Mouse (Mus musculus): ENCODE data around the gene Slc35g3. TPM values are rescaled to one million over a fixed set of nuclear protein-coding genes. Genes with fewer than 3 reads are reported as not detected.

The Slc35g3 gene
- polyA plus RNA-seq, 1 experiment from 2014 or later, result not detected

GRCm38 (mm10) chr11:69778258-69778982 is 16.7 kb upstream of the Slc35g3 start:
- ATAC-seq (replicated peaks; ENCODE audit: low FRiP score, low read depth) (no peak), DNase-seq (ENCODE audit: low spot score) (no peak)
- TF ChIP-seq CTCF (IDR thresholded peaks at IDR 0.05; ENCODE audit: low read depth), result no peak
- Histone ChIP-seq H3K27me3 (ENCODE audit: insufficient read depth, low read length) (no peaks in the 10 kb centered on the region), H3K4me2 (ENCODE audit: low read length) (0 out of 2 replicates have a peak overlapping the region, but pooled peaks have one; percentile 15), H3K36me3 (ENCODE audit: insufficient read depth, low read length) (no peaks in the 10 kb centered on the region), H3K9ac (ENCODE audit: low read depth, low read length) (no peak overlapping the region), H3K4me3 (replicated peaks; ENCODE audit: low read depth, low read length) (no peak overlapping the region), H3K4me1 (replicated peaks; ENCODE audit: insufficient read depth, low read length) (peaks cover 11% of the 10 kb centered on the region), H3K27ac (no peak overlapping the region), H3K9me3 (replicated peaks; ENCODE audit: low read length) (no peaks in the 10 kb centered on the region)
- 58% methylated on average over 22 of the region's 23 CpGs for WGBS

GRCm38 (mm10) chr11:69777504-69778257 is 15.9 kb upstream of the Slc35g3 start:
- peak; percentile 34 for DNase-seq (ENCODE audit: low spot score)

GRCm38 (mm10) chr11:69776488-69776887 is 14.7 kb upstream of the Slc35g3 start:
- Histone ChIP-seq H3K9ac (ENCODE audit: low read depth, low read length) (no peak overlapping the region), H3K27ac (no peak overlapping the region), H3K4me2 (ENCODE audit: low read length) (no peak overlapping the region), H3K4me3 (replicated peaks; ENCODE audit: low read depth, low read length) (no peak overlapping the region), H3K4me1 (replicated peaks; ENCODE audit: insufficient read depth, low read length) (peaks cover 11% of the 10 kb centered on the region), H3K36me3 (ENCODE audit: insufficient read depth, low read length) (no peaks in the 10 kb centered on the region), H3K9me3 (replicated peaks; ENCODE audit: low read length) (no peaks in the 10 kb centered on the region), H3K27me3 (ENCODE audit: insufficient read depth, low read length) (no peaks in the 10 kb centered on the region)
- ATAC-seq (replicated peaks; ENCODE audit: low FRiP score, low read depth), result no peak
- no peak for TF ChIP-seq CTCF (IDR thresholded peaks at IDR 0.05; ENCODE audit: low read depth)
- WGBS, result 86% methylated on average over 20 of the region's 20 CpGs
- no peak for DNase-seq (ENCODE audit: low spot score)

More at GRCm38 (mm10) chr11:69777504-69778257, 15.9 kb upstream of the Slc35g3 start:
- no peak overlapping the region for H3K4me3 ChIP-seq (replicated peaks; ENCODE audit: low read depth, low read length)
- H3K27ac ChIP-seq, result no peak overlapping the region
- 46% methylated on average over 22 of the region's 26 CpGs for WGBS
- no peak for TF ChIP-seq CTCF (IDR thresholded peaks at IDR 0.05; ENCODE audit: low read depth)
- no peak overlapping the region for H3K4me2 ChIP-seq (ENCODE audit: low read length)
- H3K9ac ChIP-seq (ENCODE audit: low read depth, low read length), result no peak overlapping the region
- no peak; the same call in 1 of the 2 replicates for ATAC-seq (replicated peaks; ENCODE audit: low FRiP score, low read depth)
- H3K36me3 ChIP-seq (ENCODE audit: insufficient read depth, low read length), result no peaks in the 10 kb centered on the region
- no peaks in the 10 kb centered on the region for H3K9me3 ChIP-seq (replicated peaks; ENCODE audit: low read length)
- peaks cover 11% of the 10 kb centered on the region for H3K4me1 ChIP-seq (replicated peaks; ENCODE audit: insufficient read depth, low read length)
- no peaks in the 10 kb centered on the region for H3K27me3 ChIP-seq (ENCODE audit: insufficient read depth, low read length)

GRCm38 (mm10) chr11:69775716-69776115 is 13.9 kb upstream of the Slc35g3 start:
- Histone ChIP-seq H3K27ac (no peak overlapping the region), H3K27me3 (ENCODE audit: insufficient read depth, low read length) (no peaks in the 10 kb centered on the region), H3K9ac (ENCODE audit: low read depth, low read length) (no peak overlapping the region), H3K4me2 (ENCODE audit: low read length) (no peak overlapping the region), H3K36me3 (ENCODE audit: insufficient read depth, low read length) (no peaks in the 10 kb centered on the region), H3K4me1 (replicated peaks; ENCODE audit: insufficient read depth, low read length) (peaks cover 11% of the 10 kb centered on the region), H3K4me3 (replicated peaks; ENCODE audit: low read depth, low read length) (no peak overlapping the region), H3K9me3 (replicated peaks; ENCODE audit: low read length) (no peaks in the 10 kb centered on the region)
- ATAC-seq (replicated peaks; ENCODE audit: low FRiP score, low read depth), result no peak
- DNase-seq (ENCODE audit: low spot score), result peak; percentile 10
- no peak for TF ChIP-seq CTCF (IDR thresholded peaks at IDR 0.05; ENCODE audit: low read depth)
- WGBS, result 55% methylated on average over 10 of the region's 10 CpGs

GRCm38 (mm10) chr11:69774961-69775360 is 13.2 kb upstream of the Slc35g3 start:
- 68% methylated on average over 5 of the region's 5 CpGs for WGBS
- no peak overlapping the region for H3K9ac ChIP-seq (ENCODE audit: low read depth, low read length)
- no peaks in the 10 kb centered on the region for H3K27me3 ChIP-seq (ENCODE audit: insufficient read depth, low read length)
- H3K4me1 ChIP-seq (replicated peaks; ENCODE audit: insufficient read depth, low read length), result peaks cover 11% of the 10 kb centered on the region
- ATAC-seq (replicated peaks; ENCODE audit: low FRiP score, low read depth) (no peak), DNase-seq (ENCODE audit: low spot score) (no peak)
- H3K4me3 ChIP-seq (replicated peaks; ENCODE audit: low read depth, low read length), result no peak overlapping the region
- no peak for TF ChIP-seq CTCF (IDR thresholded peaks at IDR 0.05; ENCODE audit: low read depth)
- no peaks in the 10 kb centered on the region for H3K9me3 ChIP-seq (replicated peaks; ENCODE audit: low read length)
- H3K27ac ChIP-seq, result no peak overlapping the region
- H3K36me3 ChIP-seq (ENCODE audit: insufficient read depth, low read length), result no peaks in the 10 kb centered on the region
- no peak overlapping the region for H3K4me2 ChIP-seq (ENCODE audit: low read length)

GRCm38 (mm10) chr11:69767625-69767909 is 5.8 kb upstream of the Slc35g3 start:
- Histone ChIP-seq H3K27me3 (ENCODE audit: insufficient read depth, low read length) (no peaks in the 10 kb centered on the region), H3K27ac (peak overlapping the region; percentile 95; the same call in 1 of the 2 replicates), H3K4me2 (ENCODE audit: low read length) (peak overlapping the region; percentile 84), H3K36me3 (ENCODE audit: insufficient read depth, low read length) (no peaks in the 10 kb centered on the region), H3K9ac (ENCODE audit: low read depth, low read length) (peak overlapping the region; percentile 99; the same call in 1 of the 2 replicates), H3K4me1 (replicated peaks; ENCODE audit: insufficient read depth, low read length) (peaks cover 12% of the 10 kb centered on the region; the same call in 1 of the 2 replicates), H3K4me3 (replicated peaks; ENCODE audit: low read depth, low read length) (no peak overlapping the region), H3K9me3 (replicated peaks; ENCODE audit: low read length) (no peaks in the 10 kb centered on the region)
- ATAC-seq (replicated peaks; ENCODE audit: low FRiP score, low read depth) (no peak), DNase-seq (ENCODE audit: low spot score) (peak; percentile 37)
- 43% methylated on average over 4 of the region's 4 CpGs for whole genome bisulfite sequencing
- no peak for TF ChIP-seq CTCF (IDR thresholded peaks at IDR 0.05; ENCODE audit: low read depth)

Measured in kidney, postnatal 0 days (tissue).